Mouse (Mus musculus) embryo, embryonic 11.5 days (tissue): ENCODE data around the gene Fcho1.

Source experiments
- DNase-seq: peaks from one replicate; pipeline ENCODE4 v3.0.0-alpha.2; 2012; ENCODE audit warnings: low read depth, low spot score

The Fcho1 gene

GRCm38 (mm10) chr8:71660325-71661120 is 65.0 kb downstream of the Fcho1 start:
- peak; percentile 85 for DNase-seq

GRCm38 (mm10) chr8:71659751-71660150 is 65.8 kb downstream of the Fcho1 start:
- no peak for DNase-seq

- DNase-seq, result no peak
Measured at GRCm38 (mm10) chr8:71658515-71659049, 66.9 kb downstream of the Fcho1 start.
